Mouse (Mus musculus) layer of hippocampus, adult 2 months (tissue): ENCODE measurements around the gene Etfrf1. TPM values are rescaled to one million over a fixed set of nuclear protein-coding genes. Genes with fewer than 3 reads are reported as not detected.

Experiments used
- DNase-seq, 2 experiments: peaks; one replicate each; pipeline ENCODE4 v3.0.0; 2022; ENCODE audit warnings: low spot score in 2 of 2
- H3K27ac ChIP-seq: fragments of 200-600 bp; 2 replicates; pipeline ENCODE4 v1.8.1; 2022
- H3K4me3 ChIP-seq: fragments of 200-600 bp; 2 replicates; pipeline ENCODE4 v1.8.1; 2022; ENCODE audit warnings: mild to moderate bottlenecking
- CTCF ChIP-seq: fragments of 200-600 bp; conservative IDR thresholded peaks from 2 replicates; pipeline ENCODE4 v1.8.1; 2022; ENCODE audit warnings: antibody characterized with exemption, mild to moderate bottlenecking, moderate library complexity
- total RNA-seq, 2 experiments: library from RNA; stranded (reverse); gene quantifications; 2 replicates each; pipeline ENCODE4 v1.2.3; 2021

Gene Etfrf1
- total RNA-seq, 2 experiments from 2014 or later: 21.9 to 28.1 TPM

DNA sequence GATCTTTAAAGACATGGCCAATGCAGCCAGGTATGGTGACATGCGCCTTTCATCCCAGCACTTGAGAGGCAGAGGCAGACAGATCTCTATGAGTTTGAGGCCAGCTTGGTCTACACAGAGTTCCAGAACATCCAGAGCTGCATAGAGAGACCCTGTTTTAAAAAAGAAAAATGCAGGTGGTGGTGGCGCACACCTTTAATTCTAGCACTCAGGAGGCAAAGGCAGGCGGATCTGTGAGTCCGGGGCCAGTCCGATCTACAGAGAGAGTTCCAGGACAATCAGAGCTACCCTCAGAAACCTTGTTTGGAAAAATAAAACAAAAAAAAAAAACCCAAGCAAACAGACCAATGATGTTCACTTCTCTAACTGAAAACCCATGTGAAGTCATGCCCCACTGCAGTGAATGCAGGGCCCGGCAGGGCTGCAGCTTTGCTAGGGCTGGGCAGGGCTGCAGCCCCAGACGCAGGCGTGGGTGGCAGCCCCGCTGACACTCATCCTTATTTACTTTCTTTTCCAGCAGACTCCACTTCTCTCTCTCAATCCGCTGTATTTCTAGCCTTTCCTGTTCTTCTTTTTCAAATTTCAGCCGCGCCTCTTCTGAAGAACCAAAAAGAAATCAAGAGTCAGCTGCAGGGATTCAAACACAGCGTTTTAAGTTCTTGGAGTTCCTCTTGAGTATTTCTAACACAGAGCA lies 8.4 kb upstream of the Etfrf1 start:
- TF ChIP-seq CTCF: no peak
- no peak for DNase-seq
- Histone ChIP-seq H3K4me3 (no peak overlapping the region), H3K27ac (no peak overlapping the region)

DNA sequence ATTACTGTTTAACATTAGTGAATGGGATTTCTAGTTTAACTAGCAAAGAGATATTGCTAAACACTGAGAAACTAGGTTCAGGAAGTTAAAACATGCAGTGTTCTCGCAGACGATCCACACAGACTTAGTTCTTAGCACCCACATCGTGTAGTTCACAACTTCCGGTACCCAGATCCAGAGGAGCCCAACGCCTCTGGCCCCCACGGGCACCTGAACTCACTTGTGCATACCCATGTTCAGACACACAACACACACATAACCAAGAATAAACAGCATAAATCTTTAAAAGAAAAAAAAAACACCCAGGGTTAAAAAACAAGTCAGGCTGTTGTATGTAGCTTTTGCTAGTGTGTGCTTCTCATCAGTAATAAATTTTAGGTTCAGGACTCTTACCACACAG lies 6.5 kb upstream of the Etfrf1 start:
- Histone ChIP-seq H3K27ac (no peak overlapping the region), H3K4me3 (no peak overlapping the region)
- DNase-seq: no peak
- no peak for TF ChIP-seq CTCF

DNA sequence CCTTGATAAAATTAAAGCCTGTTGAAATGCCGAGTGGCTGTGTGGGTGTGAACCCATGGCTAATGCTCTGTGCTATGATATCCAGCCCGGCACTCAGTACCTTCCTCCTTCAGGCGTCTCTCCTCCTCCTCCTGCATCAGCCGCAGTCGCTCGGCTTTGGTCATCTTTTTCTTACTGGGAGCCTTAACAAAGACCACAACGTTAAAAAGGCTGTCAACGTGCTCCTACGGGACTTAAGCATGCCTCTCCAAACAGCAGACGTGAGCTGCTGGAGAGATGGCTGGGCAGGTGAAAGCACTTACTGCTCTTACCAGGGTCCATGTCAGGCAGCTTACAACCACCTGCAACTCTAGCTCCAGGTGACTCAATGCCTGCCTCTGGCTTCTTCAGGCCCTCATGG lies 5.8 kb upstream of the Etfrf1 start:
- H3K27ac ChIP-seq: no peak overlapping the region
- no peak overlapping the region for H3K4me3 ChIP-seq
- no peak for TF ChIP-seq CTCF
- no peak for DNase-seq

DNA sequence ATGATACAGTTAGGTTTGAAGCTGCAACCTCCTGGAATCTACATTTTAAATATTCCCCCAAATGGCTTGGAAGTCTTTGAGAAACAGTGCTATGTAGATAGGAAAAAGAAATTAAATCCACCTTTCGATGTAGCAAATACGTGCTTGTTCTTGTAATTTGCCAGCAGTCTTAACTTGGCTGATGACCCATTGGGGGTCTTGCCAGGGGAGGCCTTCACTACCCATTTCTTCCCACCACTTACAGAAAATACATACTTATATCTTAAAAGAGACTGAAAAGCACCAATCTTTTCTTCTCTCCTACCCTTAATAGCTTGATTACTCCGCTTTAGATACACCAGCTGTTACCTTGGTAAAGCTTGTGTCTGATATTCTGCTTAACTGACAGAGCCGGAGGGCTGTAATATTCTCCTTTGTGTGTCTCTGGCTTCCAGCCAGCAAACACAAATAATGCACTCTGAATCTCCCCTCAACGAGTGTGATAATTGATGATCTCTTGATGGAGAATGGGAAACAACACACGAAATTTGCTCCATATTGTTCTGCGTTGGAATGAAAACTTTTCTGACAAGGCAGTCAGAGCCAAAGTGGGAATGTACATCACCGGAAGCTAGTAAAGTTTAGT lies 766 bp upstream of the Etfrf1 start:
- peak overlapping the region; percentile 68 for H3K4me3 ChIP-seq
- DNase-seq: no peak
- no peak for TF ChIP-seq CTCF
- H3K27ac ChIP-seq: 0 out of 2 replicates have a peak overlapping the region, but pooled peaks have one; percentile 29

GRCm38 (mm10) chr6:145211376-145212305 lies 707 bp downstream of the Etfrf1 start:
- peak overlapping the region; percentile 96 for H3K27ac ChIP-seq
- peak overlapping the region; percentile 68 for H3K4me3 ChIP-seq
- DNase-seq: no peak
- peak; percentile 15; the same call in 1 of the 2 replicates for TF ChIP-seq CTCF

- no peak for TF ChIP-seq CTCF
- Histone ChIP-seq H3K4me3 (no peak overlapping the region), H3K27ac (no peak overlapping the region)
- DNase-seq: no peak
Observed at GRCm38 (mm10) chr6:145213916-145214315, 3.0 kb downstream of the Etfrf1 start.

- no peak for DNase-seq
- H3K4me3 ChIP-seq: no peak overlapping the region
- TF ChIP-seq CTCF: no peak
- no peak overlapping the region for H3K27ac ChIP-seq
Observed at GRCm38 (mm10) chr6:145215826-145216225, 4.9 kb downstream of the Etfrf1 start.

GRCm38 (mm10) chr6:145224246-145224645 lies 13.3 kb downstream of the Etfrf1 start:
- no peak for DNase-seq
- no peak for TF ChIP-seq CTCF
- H3K27ac ChIP-seq: no peak overlapping the region
- H3K4me3 ChIP-seq: no peak overlapping the region

DNA sequence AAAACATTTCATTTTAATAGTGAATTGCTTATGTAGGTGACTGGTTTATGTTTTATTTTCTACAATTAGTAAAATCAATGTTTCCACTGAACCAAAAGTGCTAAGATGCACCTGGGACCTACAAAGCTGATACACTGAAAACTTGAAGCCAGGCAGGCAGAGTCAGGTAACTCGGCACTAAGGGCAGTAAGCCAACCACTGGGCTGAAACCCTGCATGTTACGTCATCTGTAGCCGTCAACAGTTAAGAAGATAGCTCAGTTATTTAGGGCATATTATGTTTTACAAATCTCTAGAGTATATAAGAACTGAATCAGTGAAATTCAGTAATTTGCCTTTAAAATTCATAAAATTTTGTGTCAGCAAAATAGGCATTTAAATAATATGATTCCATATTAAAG lies 15.4 kb downstream of the Etfrf1 start:
- Histone ChIP-seq H3K27ac (no peak overlapping the region), H3K4me3 (no peak overlapping the region)
- DNase-seq: no peak
- no peak for TF ChIP-seq CTCF

DNA sequence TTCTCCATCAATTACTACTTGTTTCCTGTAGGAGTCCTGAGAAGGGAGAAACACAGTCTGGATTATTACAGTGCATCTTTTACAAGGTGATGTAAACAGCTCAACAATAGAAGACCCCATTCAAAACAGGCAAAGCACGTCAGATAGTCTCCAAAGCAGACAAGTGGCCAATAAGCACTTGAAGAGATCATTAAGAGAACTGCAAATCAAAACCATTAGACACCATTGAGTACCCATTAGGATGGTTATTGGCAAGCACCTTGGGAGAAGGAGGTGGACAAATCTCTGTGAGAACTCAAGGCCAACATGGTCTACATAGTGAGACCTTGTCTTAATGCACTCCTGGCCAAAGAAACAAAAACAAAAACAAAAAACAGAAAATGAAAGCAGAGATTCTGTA lies 23.5 kb downstream of the Etfrf1 start:
- no peak for TF ChIP-seq CTCF
- no peak overlapping the region for H3K27ac ChIP-seq
- H3K4me3 ChIP-seq: no peak overlapping the region
- DNase-seq: no peak

DNA sequence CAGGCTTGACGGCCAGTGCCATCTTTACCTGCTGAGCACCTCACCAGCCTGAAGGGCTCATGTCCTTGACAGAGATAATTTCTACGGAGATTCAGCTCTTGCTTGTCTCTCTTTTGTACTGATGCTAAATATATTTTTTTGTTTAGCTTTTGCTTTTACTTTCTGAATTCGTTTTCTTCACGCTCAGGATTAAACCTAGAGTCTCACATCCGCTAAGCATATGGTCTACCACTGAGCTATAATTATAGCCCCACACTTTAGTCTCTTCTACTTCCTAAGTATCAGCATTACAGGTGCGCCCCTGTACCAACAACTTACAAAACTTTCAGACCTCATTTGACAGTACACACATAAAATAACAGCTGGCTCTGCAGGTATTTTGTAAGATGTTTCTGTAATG lies 24.4 kb downstream of the Etfrf1 start:
- TF ChIP-seq CTCF: no peak
- Histone ChIP-seq H3K4me3 (no peak overlapping the region), H3K27ac (no peak overlapping the region)
- no peak for DNase-seq

- no peak for TF ChIP-seq CTCF
- DNase-seq: no peak
- Histone ChIP-seq H3K4me3 (no peak overlapping the region), H3K27ac (no peak overlapping the region)
Observed at GRCm38 (mm10) chr6:145237148-145237547, 26.2 kb downstream of the Etfrf1 start.

GRCm38 (mm10) chr6:145240285-145240684 lies 29.4 kb downstream of the Etfrf1 start:
- Histone ChIP-seq H3K27ac (no peak overlapping the region), H3K4me3 (no peak overlapping the region)
- no peak for DNase-seq
- no peak for TF ChIP-seq CTCF
